Mouse (Mus musculus): Measurements from ENCODE around the gene Olfr1262. TPM values are rescaled to one million over a fixed set of nuclear protein-coding genes. Genes with fewer than 3 reads are reported as not detected.

The Olfr1262 gene
- total and polyA plus RNA-seq, 2 experiments, result not detected

DNA sequence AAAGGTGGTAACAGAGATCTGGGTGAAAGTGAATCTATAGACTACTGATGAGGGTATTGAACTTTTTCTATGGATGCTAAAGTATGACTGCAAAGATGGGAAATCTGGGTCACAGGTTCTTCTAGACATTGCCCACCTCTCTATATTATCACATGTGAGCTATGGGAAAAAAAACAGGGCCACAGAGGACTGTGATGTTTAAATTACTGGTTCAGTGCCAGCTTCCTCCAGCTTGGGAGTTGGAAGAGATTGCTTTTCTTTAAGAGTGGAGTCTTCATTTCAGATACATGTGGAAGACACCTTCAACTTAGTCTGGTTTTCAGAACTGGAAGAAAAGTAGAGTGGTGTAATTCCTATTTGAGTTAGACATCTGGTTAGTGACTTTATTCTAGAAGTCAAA is 35.1 kb downstream of the Olfr1262 start, which contains the start of gene Olfr1265:
Gene Olfr1265 (plus strand): TSS at position 301 of the 400 bp plus-strand sequence.
- Histone ChIP-seq H3K9ac (ENCODE audit: low read depth, low read length) (no peak within 1 kb of the TSS), H3K4me3 (ENCODE audit: insufficient read depth, low read depth, low read length) (no peak within 1 kb of the TSS), H3K27ac (replicated peaks; ENCODE audit: insufficient read depth, low read depth, low read length) (no peak within 1 kb of the TSS), H3K27me3 (ENCODE audit: control insufficient read depth, insufficient read depth, low read length) (no peaks in the 10 kb centered on the region), H3K36me3 (ENCODE audit: control insufficient read depth, insufficient read depth, low read length) (no peaks in the 10 kb centered on the region), H3K79me2 (ENCODE audit: control insufficient read depth, insufficient read depth, low read length) (no peaks in the 10 kb centered on the region), H3K4me1 (ENCODE audit: control insufficient read depth, insufficient read depth, low read length) (no peaks in the 10 kb centered on the region)
- TF ChIP-seq POLR2A (IDR thresholded peaks at IDR 0.05; ENCODE audit: extremely low read depth, insufficient read depth, low read length), result no peak
- TF ChIP-seq CTCF (IDR thresholded peaks at IDR 0.05; ENCODE audit: low read depth, low read length), result no peak
- no peak for DNase-seq (ENCODE audit: extremely low read depth, low read depth, low spot score)

Other genes with a start within 250 kb of the Olfr1262 start
- gene Olfr1253, start 243.1 kb upstream of the Olfr1262 start, total RNA-seq (2014; rRNA removed), result not detected in 2 replicates
- not detected in 2 replicates for gene Olfr1253, start 243.1 kb upstream of the Olfr1262 start, polyA plus RNA-seq (2012; rRNA removed)
- gene Olfr1254, start 206.5 kb upstream of the Olfr1262 start, total RNA-seq (2014; rRNA removed), result not detected in 2 replicates
- gene Olfr1254, start 206.5 kb upstream of the Olfr1262 start, polyA plus RNA-seq (2012; rRNA removed), result not detected in 2 replicates
- not detected in 2 replicates for gene Olfr1255, start 188.1 kb upstream of the Olfr1262 start, total RNA-seq (2014; rRNA removed)
- gene Olfr1255, start 188.1 kb upstream of the Olfr1262 start, polyA plus RNA-seq (2012; rRNA removed), result not detected in 2 replicates
- gene Olfr1256, start 158.6 kb upstream of the Olfr1262 start, total RNA-seq (2014; rRNA removed), result not detected in 2 replicates
- gene Olfr1256, start 158.6 kb upstream of the Olfr1262 start, polyA plus RNA-seq (2012; rRNA removed), result not detected in 2 replicates
- gene Olfr48, start 151.9 kb upstream of the Olfr1262 start, total RNA-seq (2014; rRNA removed), result not detected in 2 replicates
- not detected in 2 replicates for gene Olfr48, start 151.9 kb upstream of the Olfr1262 start, polyA plus RNA-seq (2012; rRNA removed)
- gene Olfr1257, start 121.7 kb upstream of the Olfr1262 start, total RNA-seq (2014; rRNA removed), result not detected in 2 replicates
- gene Olfr1257, start 121.7 kb upstream of the Olfr1262 start, polyA plus RNA-seq (2012; rRNA removed), result not detected in 2 replicates
- gene Olfr1258, start 72.8 kb upstream of the Olfr1262 start, total RNA-seq (2014; rRNA removed), result not detected in 2 replicates
- not detected in 2 replicates for gene Olfr1258, start 72.8 kb upstream of the Olfr1262 start, polyA plus RNA-seq (2012; rRNA removed)
- not detected in 2 replicates for gene Olfr1259, start 51.5 kb upstream of the Olfr1262 start, total RNA-seq (2014; rRNA removed)
- not detected in 2 replicates for gene Olfr1259, start 51.5 kb upstream of the Olfr1262 start, polyA plus RNA-seq (2012; rRNA removed)
- gene Olfr1260, start 25.8 kb upstream of the Olfr1262 start, total RNA-seq (2014; rRNA removed), result not detected in 2 replicates
- not detected in 2 replicates for gene Olfr1260, start 25.8 kb upstream of the Olfr1262 start, polyA plus RNA-seq (2012; rRNA removed)
- gene Olfr1261, start 8.9 kb upstream of the Olfr1262 start, total RNA-seq (2014; rRNA removed), result not detected in 2 replicates
- gene Olfr1261, start 8.9 kb upstream of the Olfr1262 start, polyA plus RNA-seq (2012; rRNA removed), result not detected in 2 replicates
- not detected in 2 replicates for gene Olfr1263, start 12.0 kb downstream of the Olfr1262 start, total RNA-seq (2014; rRNA removed)
- not detected in 2 replicates for gene Olfr1263, start 12.0 kb downstream of the Olfr1262 start, polyA plus RNA-seq (2012; rRNA removed)
- not detected in 2 replicates for gene Olfr1264, start 25.4 kb downstream of the Olfr1262 start, total RNA-seq (2014; rRNA removed)
- gene Olfr1264, start 25.4 kb downstream of the Olfr1262 start, polyA plus RNA-seq (2012; rRNA removed), result not detected in 2 replicates
- gene Olfr1265, start 35.2 kb downstream of the Olfr1262 start, total RNA-seq (2014; rRNA removed), result not detected in 2 replicates
- not detected in 2 replicates for gene Olfr1265, start 35.2 kb downstream of the Olfr1262 start, polyA plus RNA-seq (2012; rRNA removed)
- not detected in 2 replicates for gene Olfr140, start 63.4 kb downstream of the Olfr1262 start, total RNA-seq (2014; rRNA removed)
- gene Olfr140, start 63.4 kb downstream of the Olfr1262 start, polyA plus RNA-seq (2012; rRNA removed), result not detected in 2 replicates
- not detected in 2 replicates for gene Olfr1269, start 121.3 kb downstream of the Olfr1262 start, total RNA-seq (2014; rRNA removed)
- gene Olfr1269, start 121.3 kb downstream of the Olfr1262 start, polyA plus RNA-seq (2012; rRNA removed), result not detected in 2 replicates
- gene Olfr32, start 142.2 kb downstream of the Olfr1262 start, total RNA-seq (2014; rRNA removed), result not detected in 2 replicates
- gene Olfr32, start 142.2 kb downstream of the Olfr1262 start, polyA plus RNA-seq (2012; rRNA removed), result not detected in 2 replicates
- gene Olfr1270, start 152.9 kb downstream of the Olfr1262 start, total RNA-seq (2014; rRNA removed), result not detected in 2 replicates
- not detected in 2 replicates for gene Olfr1270, start 152.9 kb downstream of the Olfr1262 start, polyA plus RNA-seq (2012; rRNA removed)
- not detected in 2 replicates for gene Olfr1506, start 224.3 kb downstream of the Olfr1262 start, total RNA-seq (2014; rRNA removed)
- not detected in 2 replicates for gene Olfr1506, start 224.3 kb downstream of the Olfr1262 start, polyA plus RNA-seq (2012; rRNA removed)